In the genomic region with DNA sequence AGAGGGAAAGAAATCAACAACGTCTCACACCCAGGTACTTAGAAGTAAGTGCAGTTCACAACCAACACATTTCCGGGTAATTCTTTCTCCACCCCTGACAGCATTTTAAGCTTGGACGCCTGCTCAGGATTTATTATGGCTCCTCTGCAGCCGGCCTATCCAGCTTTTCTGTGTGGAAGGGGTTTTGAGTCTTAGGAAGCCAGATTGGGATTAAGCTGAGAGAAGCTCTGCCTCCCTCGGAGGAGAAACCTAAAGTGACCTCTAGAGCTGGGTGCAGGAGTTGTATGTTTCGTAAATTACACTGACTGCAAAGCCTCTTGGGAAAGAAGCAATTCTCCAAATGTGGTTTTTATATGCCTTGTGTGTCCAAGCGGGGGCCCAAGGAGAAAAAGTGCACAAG, we compare ENCODE assay signal across 21 mouse cellular contexts.
A peak's percentile ranks its signal among the peaks of the same experiment; 100 is the strongest.
DNase-seq lines count a peak whose midpoint lies in the region; ATAC-seq and TF ChIP-seq lines count a peak whose summit lies in the region.
"Had no signal": no experiment of that assay in that cellular context is flagged by ENCODE, and none has a peak within 500 bp of the region (broad histone marks: within the 10 kb centered on the region; RNA-seq: fewer than 3 reads in every experiment).

No protein-coding gene starts in this region.

- no peaks in the 10 kb centered on the region for H3K36me3 ChIP-seq in intestine, embryonic 14.5 days (ENCODE audit: control insufficient read depth, insufficient read depth, low read length)
- H3K36me3 ChIP-seq in intestine, postnatal 0 days (ENCODE audit: control insufficient read depth, insufficient read depth) = no peaks in the 10 kb centered on the region
- H3K36me3 ChIP-seq in stomach, embryonic 15.5 days = no peaks in the 10 kb centered on the region
- H3K36me3 ChIP-seq: embryonic facial prominence, embryonic 13.5 days; forebrain, embryonic 15.5 days; heart, embryonic 15.5 days; hindbrain, embryonic 10.5 days had no signal

- no peak overlapping the region for H3K4me2 ChIP-seq in intestine, embryonic 14.5 days (ENCODE audit: low read length)
- H3K4me2 ChIP-seq in intestine, postnatal 0 days (replicated peaks; ENCODE audit: low read depth) = no peak overlapping the region
- no peak overlapping the region for H3K4me2 ChIP-seq in stomach, embryonic 15.5 days
- H3K4me2 ChIP-seq: embryonic facial prominence, embryonic 13.5 days; forebrain, embryonic 15.5 days; heart, embryonic 11.5 days; heart, embryonic 15.5 days; hindbrain, embryonic 14.5 days had no signal

- peak; percentile 49 for DNase-seq in intestine, embryonic 14.5 days (ENCODE audit: low spot score)
- peak; percentile 16 for DNase-seq in retina, postnatal 1 day
- DNase-seq in retina, embryonic 14.5 days (ENCODE audit: low spot score) = no peak
- DNase-seq in heart, postnatal 25 days (ENCODE audit: low spot score) = no peak
- DNase-seq in embryo, embryonic 11 days = no peak
- DNase-seq: adrenal gland, adult 2 months; adrenal gland, postnatal 36 days; cerebellum, adult 2 months; cerebellum, postnatal 10 days; gastrocnemius, postnatal 36 days; heart, adult 18-20 months; heart, postnatal 14 days had no signal

- no peak overlapping the region for H3K4me3 ChIP-seq in intestine, embryonic 14.5 days (ENCODE audit: low read depth, low read length)
- no peak overlapping the region for H3K4me3 ChIP-seq in intestine, postnatal 0 days (ENCODE audit: low read depth, low read length)
- no peak overlapping the region for H3K4me3 ChIP-seq in stomach, embryonic 15.5 days (replicated peaks)
- H3K4me3 ChIP-seq: embryonic facial prominence, embryonic 13.5 days; erythroblast, embryonic 14.5 days; forebrain, embryonic 15.5 days; heart, embryonic 15.5 days; hindbrain, embryonic 10.5 days had no signal

- WGBS in intestine, embryonic 14.5 days = 46% methylated on average over 7 of the region's 7 CpGs
- 50% methylated on average over 7 of the region's 7 CpGs for WGBS in intestine, postnatal 0 days
- WGBS in stomach, embryonic 15.5 days = 39% methylated on average over 7 of the region's 7 CpGs

- intact Hi-C loops in heart, postnatal 25 days (cut with DNase I) = no loop called here

- H3K9ac ChIP-seq in intestine, embryonic 14.5 days (ENCODE audit: low read length) = no peak overlapping the region
- H3K9ac ChIP-seq in intestine, postnatal 0 days (ENCODE audit: low read depth, low read length) = no peak overlapping the region
- H3K9ac ChIP-seq in stomach, embryonic 15.5 days = no peak overlapping the region
- H3K9ac ChIP-seq: embryonic facial prominence, embryonic 13.5 days; forebrain, embryonic 15.5 days; heart, embryonic 15.5 days; hindbrain, embryonic 14.5 days had no signal

- TF ChIP-seq CTCF in intestine, postnatal 0 days (IDR thresholded peaks at IDR 0.05; ENCODE audit: low read depth) = no peak

- H3K4me1 ChIP-seq in intestine, embryonic 14.5 days (replicated peaks; ENCODE audit: control insufficient read depth, insufficient read depth, low read length) = 0 out of 2 replicates have a peak, but pooled peaks cover 10% of the 10 kb centered on the region
- H3K4me1 ChIP-seq in intestine, postnatal 0 days (replicated peaks; ENCODE audit: control insufficient read depth, insufficient read depth, low read length) = no peaks in the 10 kb centered on the region
- no peaks in the 10 kb centered on the region for H3K4me1 ChIP-seq in stomach, embryonic 15.5 days
- H3K4me1 ChIP-seq: forebrain, embryonic 15.5 days; heart, embryonic 15.5 days; hindbrain, embryonic 10.5 days had no signal

- H3K9me3 ChIP-seq in intestine, embryonic 14.5 days (ENCODE audit: control insufficient read depth, low read length) = no peaks in the 10 kb centered on the region
- no peaks in the 10 kb centered on the region for H3K9me3 ChIP-seq in intestine, postnatal 0 days (ENCODE audit: control insufficient read depth)
- no peaks in the 10 kb centered on the region for H3K9me3 ChIP-seq in stomach, embryonic 15.5 days
- H3K9me3 ChIP-seq: embryonic facial prominence, embryonic 13.5 days; forebrain, embryonic 15.5 days; heart, embryonic 15.5 days; hindbrain, embryonic 10.5 days had no signal

- ATAC-seq in intestine, embryonic 14.5 days (replicated peaks; ENCODE audit: low FRiP score, low TSS enrichment, low read depth) = no peak
- ATAC-seq in intestine, postnatal 0 days = no peak
- ATAC-seq in stomach, embryonic 15.5 days (ENCODE audit: insufficient read depth, low FRiP score, low read depth) = no peak
- ATAC-seq: forebrain, embryonic 15.5 days had no signal

- H3K27ac ChIP-seq in intestine, embryonic 14.5 days (ENCODE audit: low read depth) = no peak overlapping the region
- H3K27ac ChIP-seq in intestine, postnatal 0 days (ENCODE audit: low read depth, low read length) = no peak overlapping the region
- H3K27ac ChIP-seq in stomach, embryonic 15.5 days = 0 out of 2 replicates have a peak overlapping the region, but pooled peaks have one; percentile 8
- H3K27ac ChIP-seq: embryonic facial prominence, embryonic 13.5 days; forebrain, embryonic 15.5 days; heart, embryonic 15.5 days; hindbrain, embryonic 10.5 days; hindbrain, embryonic 14.5 days had no signal

- no peaks in the 10 kb centered on the region for H3K27me3 ChIP-seq in intestine, embryonic 14.5 days (replicated peaks; ENCODE audit: control insufficient read depth, insufficient read depth, low read length)
- H3K27me3 ChIP-seq in intestine, postnatal 0 days (replicated peaks; ENCODE audit: control insufficient read depth, insufficient read depth, low read length) = no peaks in the 10 kb centered on the region
- no peaks in the 10 kb centered on the region for H3K27me3 ChIP-seq in stomach, embryonic 15.5 days (replicated peaks)
- H3K27me3 ChIP-seq: embryonic facial prominence, embryonic 13.5 days; forebrain, embryonic 15.5 days; heart, embryonic 15.5 days had no signal

Comparison
In these comparisons a context has a peak if more than half of its experiments do, and no peak if none do; other contexts are left out.
1. DNase-seq: peak in intestine, embryonic 14.5 days (single experiment) and retina, postnatal 1 day (single experiment); none in retina, embryonic 14.5 days (single experiment), heart, postnatal 25 days (single experiment) and embryo, embryonic 11 days (single experiment).